Mouse (Mus musculus) heart, adult 2 months (tissue): ENCODE data around the gene Pias1.

Experiments
- CTCF ChIP-seq: fragments of 200-600 bp; IDR thresholded peaks from 2 replicates; pipeline ENCODE4 v1.8.1; 2022; ENCODE audit warnings: antibody characterized with exemption, mild to moderate bottlenecking, moderate library complexity
- POLR2A ChIP-seq: fragments of 200-500 bp; IDR thresholded peaks from 2 replicates; pipeline ENCODE4 v1.6.1; 2011; ENCODE audit warnings: mild to moderate bottlenecking, low read depth, low read length, control low read depth; ENCODE audit not compliant: insufficient read depth

GRCm38 (mm10) chr9:63007371-63007770, 19.6 kb upstream of the Pias1 start:
- TF ChIP-seq POLR2A (no peak), CTCF (no peak)
